Mouse (Mus musculus): Measurements from ENCODE around the gene Vmn1r87. TPM values are rescaled to one million over a fixed set of nuclear protein-coding genes. Genes with fewer than 3 reads are reported as not detected.
"Not testable (repeated sequence)": the region's sequence is repeated elsewhere in the genome, so short reads cannot be mapped to it uniquely, and the experiment has no call there.

The Vmn1r87 gene
- polyA plus RNA-seq (2015; fragmentation: Nextera tagmentation; extraction: Ambion mirVana), result not detected in 2 replicates

GRCm38 (mm10) chr7:13140057-13140456, at the start of gene Vmn1r87:
Vmn1r87 (minus strand) TSS chr7:13140157.
- Histone ChIP-seq H3K27ac (replicated peaks) (no peak within 1 kb of the TSS), H3K36me3 (no peaks in the 10 kb centered on the region), H3K9me3 (no peaks in the 10 kb centered on the region), H3K4me2 (no peak within 1 kb of the TSS), H3K4me1 (replicated peaks) (no peaks in the 10 kb centered on the region), H3K27me3 (no peaks in the 10 kb centered on the region), H3K4me3 (no peak within 1 kb of the TSS), H3K9ac (no peak within 1 kb of the TSS)
- 76% methylated on average over 1 of the region's 1 CpGs for WGBS
- no peak for ATAC-seq (ENCODE audit: low read depth)

- Histone ChIP-seq H3K9me3 (no peaks in the 10 kb centered on the region), H3K4me2 (no peak within 1 kb of the TSS), H3K36me3 (no peaks in the 10 kb centered on the region), H3K27me3 (no peaks in the 10 kb centered on the region), H3K4me3 (no peak within 1 kb of the TSS), H3K9ac (no peak within 1 kb of the TSS), H3K4me1 (replicated peaks) (no peaks in the 10 kb centered on the region), H3K27ac (replicated peaks) (no peak within 1 kb of the TSS)
- no peak for ATAC-seq (ENCODE audit: low read depth)
These were observed 19.3 kb upstream of the Vmn1r87 start, which contains the start of gene Vmn1r88 for GRCm38 (mm10) chr7:13159268-13159667. Vmn1r88 (plus strand) TSS chr7:13159568.

- no peaks in the 10 kb centered on the region for H3K9me3 ChIP-seq
- no peaks in the 10 kb centered on the region for H3K27me3 ChIP-seq
- H3K4me3 ChIP-seq, result no peak overlapping the region
- H3K36me3 ChIP-seq, result no peaks in the 10 kb centered on the region
- ATAC-seq (ENCODE audit: low read depth), result no peak
- no peak overlapping the region for H3K27ac ChIP-seq (replicated peaks)
- no peaks in the 10 kb centered on the region for H3K4me1 ChIP-seq (replicated peaks)
- H3K9ac ChIP-seq, result no peak overlapping the region
- H3K4me2 ChIP-seq, result no peak overlapping the region
These were observed 2.6 kb downstream of the Vmn1r87 start for GRCm38 (mm10) chr7:13137340-13137739.

- H3K27ac ChIP-seq (replicated peaks), result no peak overlapping the region
- no peaks in the 10 kb centered on the region for H3K27me3 ChIP-seq
- H3K36me3 ChIP-seq, result no peaks in the 10 kb centered on the region
- H3K4me3 ChIP-seq, result no peak overlapping the region
- H3K9me3 ChIP-seq, result no peaks in the 10 kb centered on the region
- H3K9ac ChIP-seq, result no peak overlapping the region
- H3K4me1 ChIP-seq (replicated peaks), result no peaks in the 10 kb centered on the region
- WGBS, result 86% methylated on average over 2 of the region's 2 CpGs
- no peak overlapping the region for H3K4me2 ChIP-seq
- ATAC-seq (ENCODE audit: low read depth), result no peak
These were observed 8.1 kb downstream of the Vmn1r87 start for GRCm38 (mm10) chr7:13131856-13132255.

GRCm38 (mm10) chr7:13123554-13124153, 16.3 kb downstream of the Vmn1r87 start:
- peak overlapping the region; percentile 51 for H3K4me2 ChIP-seq

GRCm38 (mm10) chr7:13119817-13120216, 20.1 kb downstream of the Vmn1r87 start, which contains the start of gene Vmn1r86:
Vmn1r86 (minus strand) TSS chr7:13119917.
- H3K27ac ChIP-seq (replicated peaks), result no peak within 1 kb of the TSS
- no peaks in the 10 kb centered on the region for H3K27me3 ChIP-seq
- no peak within 1 kb of the TSS for H3K9ac ChIP-seq
- H3K4me1 ChIP-seq (replicated peaks), result no peaks in the 10 kb centered on the region
- H3K4me2 ChIP-seq, result no peak within 1 kb of the TSS
- no peaks in the 10 kb centered on the region for H3K9me3 ChIP-seq
- ATAC-seq (ENCODE audit: low read depth), result no peak
- no peak within 1 kb of the TSS for H3K4me3 ChIP-seq
- H3K36me3 ChIP-seq, result no peaks in the 10 kb centered on the region

More at GRCm38 (mm10) chr7:13123554-13124153, 16.3 kb downstream of the Vmn1r87 start:
- not testable (repeated sequence) for H3K4me1 ChIP-seq (replicated peaks); H3K36me3 ChIP-seq; H3K27ac ChIP-seq (replicated peaks); H3K9me3 ChIP-seq; H3K27me3 ChIP-seq
- 4% methylated on average over 19 of the region's 34 CpGs for WGBS
- Histone ChIP-seq H3K4me3 (peak overlapping the region; percentile 27), H3K9ac (0 out of 2 replicates have a peak overlapping the region, but pooled peaks have one; percentile 31)
- peak; percentile 97 for ATAC-seq (ENCODE audit: low read depth)

- Histone ChIP-seq H3K36me3 (no peaks in the 10 kb centered on the region), H3K27me3 (no peaks in the 10 kb centered on the region), H3K9ac (no peak within 1 kb of the TSS), H3K4me3 (no peak within 1 kb of the TSS), H3K9me3 (no peaks in the 10 kb centered on the region), H3K4me1 (replicated peaks) (no peaks in the 10 kb centered on the region), H3K4me2 (no peak within 1 kb of the TSS), H3K27ac (replicated peaks) (no peak within 1 kb of the TSS)
- no peak for ATAC-seq (ENCODE audit: low read depth)
- WGBS, result 59% methylated on average over 3 of the region's 3 CpGs
These were observed 44.9 kb downstream of the Vmn1r87 start, which contains the start of gene Vmn1r85 for GRCm38 (mm10) chr7:13095073-13095472. Vmn1r85 (minus strand) TSS chr7:13095173.

Other genes starting within 250 kb of the Vmn1r87 start
- 12.6 and 14.0 TPM in 2 replicates for gene Zscan22, start 242.3 kb downstream of the Vmn1r87 start, polyA plus RNA-seq (2015; fragmentation: Nextera tagmentation; extraction: Ambion mirVana)
- 606 and 663 TPM in 2 replicates for gene Rps5, start 217.9 kb downstream of the Vmn1r87 start, polyA plus RNA-seq (2015; fragmentation: Nextera tagmentation; extraction: Ambion mirVana)
- gene Rnf225, start 212.7 kb downstream of the Vmn1r87 start, polyA plus RNA-seq (2015; fragmentation: Nextera tagmentation; extraction: Ambion mirVana), result 0.45 and 0.70 TPM in 2 replicates
- 11.8 and 14.3 TPM in 2 replicates for gene Zfp324, start 174.3 kb downstream of the Vmn1r87 start, polyA plus RNA-seq (2015; fragmentation: Nextera tagmentation; extraction: Ambion mirVana)
- gene Zfp446, start 162.3 kb downstream of the Vmn1r87 start, polyA plus RNA-seq (2015; fragmentation: Nextera tagmentation; extraction: Ambion mirVana), result 12.0 and 12.4 TPM in 2 replicates
- 0.21 and 0.32 TPM in 2 replicates for gene Slc27a5, start 142.0 kb downstream of the Vmn1r87 start, polyA plus RNA-seq (2015; fragmentation: Nextera tagmentation; extraction: Ambion mirVana)
- gene Trim28, start 141.0 kb downstream of the Vmn1r87 start, polyA plus RNA-seq (2015; fragmentation: Nextera tagmentation; extraction: Ambion mirVana), result 223 and 229 TPM in 2 replicates
- gene Zbtb45, start 130.1 kb downstream of the Vmn1r87 start, polyA plus RNA-seq (2015; fragmentation: Nextera tagmentation; extraction: Ambion mirVana), result 36.2 and 37.8 TPM in 2 replicates
- gene Chmp2a, start 105.3 kb downstream of the Vmn1r87 start, polyA plus RNA-seq (2015; fragmentation: Nextera tagmentation; extraction: Ambion mirVana), result 170 and 189 TPM in 2 replicates
- gene Ube2m, start 101.9 kb downstream of the Vmn1r87 start, polyA plus RNA-seq (2015; fragmentation: Nextera tagmentation; extraction: Ambion mirVana), result 149 and 152 TPM in 2 replicates
- 5.6 and 6.0 TPM in 2 replicates for gene Mzf1, start 85.4 kb downstream of the Vmn1r87 start, polyA plus RNA-seq (2015; fragmentation: Nextera tagmentation; extraction: Ambion mirVana)
- 0.04 TPM in 1 of 2 replicates, not detected in the other for gene Vmn1r85, start 45.0 kb downstream of the Vmn1r87 start, polyA plus RNA-seq (2015; fragmentation: Nextera tagmentation; extraction: Ambion mirVana)
- gene Vmn1r86, start 20.2 kb downstream of the Vmn1r87 start, polyA plus RNA-seq (2015; fragmentation: Nextera tagmentation; extraction: Ambion mirVana), result not detected in 2 replicates
- not detected in 2 replicates for gene Vmn1r88, start 19.4 kb upstream of the Vmn1r87 start, polyA plus RNA-seq (2015; fragmentation: Nextera tagmentation; extraction: Ambion mirVana)
- not detected in 2 replicates for gene Vmn1r89, start 72.9 kb upstream of the Vmn1r87 start, polyA plus RNA-seq (2015; fragmentation: Nextera tagmentation; extraction: Ambion mirVana)
- gene Lig1, start 137.1 kb upstream of the Vmn1r87 start, polyA plus RNA-seq (2015; fragmentation: Nextera tagmentation; extraction: Ambion mirVana), result 31.7 and 37.7 TPM in 2 replicates
- 11.7 and 20.4 TPM in 2 replicates for gene Zswim9, start 138.6 kb upstream of the Vmn1r87 start, polyA plus RNA-seq (2015; fragmentation: Nextera tagmentation; extraction: Ambion mirVana)
- 0.47 and 0.99 TPM in 2 replicates for gene Pla2g4c, start 184.5 kb upstream of the Vmn1r87 start, polyA plus RNA-seq (2015; fragmentation: Nextera tagmentation; extraction: Ambion mirVana)